Mouse (Mus musculus) forebrain, embryonic 11.5 days (tissue): ENCODE measurements around the gene Rack1. TPM values are rescaled to one million over a fixed set of nuclear protein-coding genes. Genes with fewer than 3 reads are reported as not detected.

Experiments
- ATAC-seq: fragments of 200-750 bp; cut with Nextera tagmentation; replicated peaks from 2 replicates; pipeline ENCODE4 v1.8.0; 2017; ENCODE audit warnings: moderate TSS enrichment; ENCODE audit not compliant: low FRiP score
- DNase-seq: peaks from one replicate; pipeline ENCODE4 v3.0.0-alpha.2; 2017; ENCODE audit warnings: low spot score
- H3K27ac ChIP-seq: fragments of 300-500 bp; sonication (generic); 2 replicates; pipeline ENCODE4 v1.5.1; 2014; ENCODE audit warnings: low read depth, low read length
- H3K27me3 ChIP-seq: fragments of 300-500 bp; sonication (generic); 2 replicates; pipeline ENCODE4 v1.6.1; 2014; ENCODE audit warnings: mild to moderate bottlenecking, low read length, mixed read lengths; ENCODE audit not compliant: control insufficient read depth, insufficient read depth
- H3K36me3 ChIP-seq: fragments of 300-500 bp; sonication (generic); 2 replicates; pipeline ENCODE4 v1.6.1; 2014; ENCODE audit warnings: mild to moderate bottlenecking, low read length, moderate library complexity, mixed read lengths; ENCODE audit not compliant: control insufficient read depth, insufficient read depth
- H3K4me1 ChIP-seq: fragments of 300-500 bp; sonication (generic); replicated peaks from 2 replicates; pipeline ENCODE4 v1.6.1; 2014; ENCODE audit warnings: low read length, mixed read lengths; ENCODE audit not compliant: control insufficient read depth, insufficient read depth
- H3K4me2 ChIP-seq: fragments of 300-500 bp; sonication (generic); 2 replicates; pipeline ENCODE4 v1.6.1; 2014; ENCODE audit warnings: low read depth, mild to moderate bottlenecking, low read length, moderate library complexity, mixed read lengths; ENCODE audit not compliant: severe bottlenecking
- H3K4me3 ChIP-seq: fragments of 300-500 bp; sonication (generic); 2 replicates; pipeline ENCODE4 v1.5.1; 2014; ENCODE audit warnings: low read depth, low read length
- H3K9ac ChIP-seq: fragments of 300-500 bp; sonication (generic); 2 replicates; pipeline ENCODE4 v1.6.1; 2014; ENCODE audit warnings: low read length
- H3K9me3 ChIP-seq: fragments of 300-500 bp; sonication (generic); 2 replicates; pipeline ENCODE4 v1.6.1; 2016; ENCODE audit warnings: low read length, mixed read lengths; ENCODE audit not compliant: control insufficient read depth
- WGBS: fragments of 180-500 bp; shearing (Covaris S2); extraction: QIAGEN DNeasy Blood & Tissue Kit; methylation state at CpG from one replicate; pipeline ENCODE4 v1.1.7; 2014; 5-methylcytosine and 5-hydroxymethylcytosine counted together
- polyA plus RNA-seq: library from polyadenylated mRNA; unstranded; fragments of >200 nt; fragmentation: Nextera tagmentation; extraction: Ambion mirVana; gene quantifications from 2 replicates; pipeline ENCODE4 v1.2.1, GENCODE M21; 2014

Rack1 gene
- polyA plus RNA-seq, 1 experiment from 2014 or later: 653 TPM

GRCm38 (mm10) chr11:48837310-48838180, 37.4 kb downstream of the Rack1 start:
- ATAC-seq: peak; percentile 34
- Histone ChIP-seq H3K9ac (peak overlapping the region; percentile 70), H3K9me3 (no peaks in the 10 kb centered on the region), H3K4me1 (peaks cover 2% of the 10 kb centered on the region; the same call in 1 of the 2 replicates), H3K27me3 (peaks cover 6% of the 10 kb centered on the region; the same call in 1 of the 2 replicates), H3K36me3 (no peaks in the 10 kb centered on the region), H3K27ac (no peak overlapping the region), H3K4me3 (peak overlapping the region; percentile 75), H3K4me2 (peak overlapping the region; percentile 77)
- under 1% methylated on average over 77 of the region's 77 CpGs for WGBS
- DNase-seq: peak; percentile 78

DNA sequence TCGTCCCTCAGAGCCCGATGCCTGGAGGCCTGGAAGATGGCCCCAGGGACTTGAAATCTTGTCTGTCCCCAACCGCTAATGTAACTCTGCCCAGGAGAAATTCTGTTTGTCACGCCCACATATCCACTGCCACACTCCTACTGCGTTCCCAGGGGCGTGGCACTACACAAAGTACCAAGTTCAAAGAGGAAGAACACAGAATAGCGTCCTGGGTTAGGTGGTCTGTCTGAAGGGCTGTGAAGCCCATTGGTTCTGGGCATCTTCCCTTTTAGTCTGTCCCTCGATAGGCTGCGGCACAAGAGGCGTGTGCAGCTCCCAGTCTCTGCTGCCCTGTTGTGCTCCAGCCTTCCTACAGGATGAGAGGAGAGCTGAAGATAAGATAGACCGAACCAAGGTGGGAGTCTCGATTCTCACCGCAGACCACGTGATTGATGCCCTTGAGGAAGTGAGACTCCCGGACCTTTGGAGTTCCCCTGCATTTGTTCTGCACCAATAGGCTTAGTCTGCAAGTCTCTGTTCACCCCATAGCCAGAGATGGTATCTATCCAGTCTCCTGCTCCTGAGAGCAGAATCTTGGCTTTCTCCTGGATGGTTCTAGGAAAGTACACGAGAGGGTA, 38.2 kb downstream of the Rack1 start:
- Histone ChIP-seq H3K4me2 (peak overlapping the region; percentile 77), H3K4me3 (peak overlapping the region; percentile 75), H3K4me1 (peaks cover 2% of the 10 kb centered on the region; the same call in 1 of the 2 replicates), H3K9me3 (no peaks in the 10 kb centered on the region), H3K36me3 (no peaks in the 10 kb centered on the region), H3K27ac (no peak overlapping the region), H3K9ac (peak overlapping the region; percentile 70; the same call in 1 of the 2 replicates), H3K27me3 (peaks cover 6% of the 10 kb centered on the region; the same call in 1 of the 2 replicates)
- ATAC-seq (0 out of 2 replicates have a peak, but pooled peaks have one; percentile 10), DNase-seq (no peak)
- 3% methylated on average over 16 of the region's 16 CpGs for WGBS

DNA sequence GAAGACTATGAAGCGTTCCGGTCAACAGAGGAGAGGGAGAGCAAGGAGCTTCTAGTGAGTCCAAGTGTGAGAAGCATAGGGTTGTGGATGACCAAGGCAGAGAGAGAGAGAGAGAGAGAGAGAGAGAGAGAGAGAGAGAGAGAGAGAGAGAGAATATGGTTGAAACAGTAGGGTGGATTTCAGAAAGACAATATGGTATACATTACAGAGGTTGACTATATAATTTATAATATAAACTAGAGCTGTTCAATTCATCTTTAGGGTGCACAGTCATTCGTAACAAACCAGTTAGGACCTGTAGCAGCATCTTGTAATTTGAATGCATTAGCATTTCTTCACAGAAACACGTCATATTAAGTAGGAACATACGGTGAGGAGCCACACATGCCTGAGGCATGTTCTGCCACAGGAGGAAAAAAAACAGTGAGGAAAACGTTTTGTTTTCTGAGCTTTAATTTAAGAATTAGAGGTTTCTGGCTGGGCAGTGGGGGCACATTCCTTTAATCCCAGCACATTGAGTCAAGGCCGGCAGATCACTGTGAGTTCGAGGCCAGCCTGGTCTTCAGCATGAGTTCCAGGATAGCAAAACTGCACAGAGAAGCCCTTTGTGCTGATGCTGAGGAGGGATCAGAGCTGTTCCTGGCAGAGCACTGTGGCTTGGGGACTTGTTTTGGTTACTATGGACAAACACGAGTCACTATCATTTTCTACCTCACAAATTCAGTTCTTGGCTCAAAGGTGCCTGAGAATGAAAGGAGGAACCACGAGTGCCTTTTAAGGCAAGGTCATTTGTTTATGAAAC, 38.9 kb downstream of the Rack1 start:
- Histone ChIP-seq H3K4me1 (peaks cover 2% of the 10 kb centered on the region; the same call in 1 of the 2 replicates), H3K36me3 (no peaks in the 10 kb centered on the region), H3K27ac (no peak overlapping the region), H3K4me3 (peak overlapping the region; percentile 75), H3K4me2 (peak overlapping the region; percentile 77; the same call in 1 of the 2 replicates), H3K27me3 (peaks cover 6% of the 10 kb centered on the region; the same call in 1 of the 2 replicates), H3K9me3 (no peaks in the 10 kb centered on the region), H3K9ac (no peak overlapping the region)
- 71% methylated on average over 10 of the region's 10 CpGs for WGBS
- DNase-seq: no peak
- ATAC-seq: no peak

GRCm38 (mm10) chr11:48840805-48841204, 40.7 kb downstream of the Rack1 start:
- DNase-seq (no peak), ATAC-seq (no peak)
- H3K4me3 ChIP-seq: no peak overlapping the region
- no peaks in the 10 kb centered on the region for H3K36me3 ChIP-seq
- no peak overlapping the region for H3K9ac ChIP-seq
- no peaks in the 10 kb centered on the region for H3K9me3 ChIP-seq
- no peak overlapping the region for H3K27ac ChIP-seq
- peaks cover 6% of the 10 kb centered on the region; the same call in 1 of the 2 replicates for H3K27me3 ChIP-seq
- no peak overlapping the region for H3K4me2 ChIP-seq
- H3K4me1 ChIP-seq: peaks cover 2% of the 10 kb centered on the region; the same call in 1 of the 2 replicates

GRCm38 (mm10) chr11:48841213-48841612, 41.1 kb downstream of the Rack1 start:
- Histone ChIP-seq H3K4me3 (no peak overlapping the region), H3K36me3 (no peaks in the 10 kb centered on the region), H3K4me1 (peaks cover 2% of the 10 kb centered on the region; the same call in 1 of the 2 replicates), H3K4me2 (no peak overlapping the region), H3K27ac (no peak overlapping the region), H3K9ac (no peak overlapping the region), H3K27me3 (peaks cover 6% of the 10 kb centered on the region; the same call in 1 of the 2 replicates), H3K9me3 (no peaks in the 10 kb centered on the region)
- WGBS: 91% methylated on average over 5 of the region's 5 CpGs
- no peak for DNase-seq
- no peak for ATAC-seq

GRCm38 (mm10) chr11:48842378-48842792, 42.3 kb downstream of the Rack1 start:
- WGBS: 85% methylated on average over 4 of the region's 4 CpGs
- H3K27me3 ChIP-seq: no peaks in the 10 kb centered on the region
- no peaks in the 10 kb centered on the region for H3K36me3 ChIP-seq
- H3K27ac ChIP-seq: no peak overlapping the region
- DNase-seq: no peak
- H3K4me3 ChIP-seq: no peak overlapping the region
- no peaks in the 10 kb centered on the region; the same call in 1 of the 2 replicates for H3K4me1 ChIP-seq
- no peak overlapping the region for H3K9ac ChIP-seq
- H3K9me3 ChIP-seq: no peaks in the 10 kb centered on the region
- no peak for ATAC-seq
- no peak overlapping the region for H3K4me2 ChIP-seq

DNA sequence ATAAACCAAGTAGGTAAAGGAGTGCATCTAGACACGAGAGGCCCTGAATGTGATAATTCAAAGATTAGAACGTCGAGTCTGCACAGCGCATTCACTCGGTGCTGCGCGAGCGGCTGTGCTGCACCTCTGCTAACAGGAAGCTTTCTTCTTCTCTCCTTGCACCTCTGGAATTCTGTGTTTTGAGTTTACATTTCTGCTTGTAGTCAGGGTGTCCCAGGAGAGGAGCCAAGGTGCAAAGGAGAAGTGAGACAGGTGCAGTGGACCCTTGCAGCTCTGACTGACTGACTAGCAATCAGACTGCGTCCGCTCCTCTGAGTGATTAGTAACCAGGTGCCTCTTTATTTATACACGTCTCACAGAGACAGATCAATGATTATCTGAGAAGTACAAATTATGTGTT, 43.1 kb downstream of the Rack1 start:
- DNase-seq (no peak), ATAC-seq (no peak)
- H3K4me1 ChIP-seq: no peaks in the 10 kb centered on the region; the same call in 1 of the 2 replicates
- WGBS: 84% methylated on average over 11 of the region's 11 CpGs
- no peak overlapping the region for H3K9ac ChIP-seq
- no peak overlapping the region for H3K4me3 ChIP-seq
- no peaks in the 10 kb centered on the region for H3K36me3 ChIP-seq
- H3K27me3 ChIP-seq: no peaks in the 10 kb centered on the region
- no peak overlapping the region for H3K4me2 ChIP-seq
- no peaks in the 10 kb centered on the region for H3K9me3 ChIP-seq
- no peak overlapping the region for H3K27ac ChIP-seq

GRCm38 (mm10) chr11:48844309-48844708, 44.2 kb downstream of the Rack1 start:
- H3K9me3 ChIP-seq: no peaks in the 10 kb centered on the region
- no peaks in the 10 kb centered on the region for H3K27me3 ChIP-seq
- H3K27ac ChIP-seq: no peak overlapping the region
- ATAC-seq: no peak
- DNase-seq: no peak
- H3K36me3 ChIP-seq: no peaks in the 10 kb centered on the region
- H3K4me1 ChIP-seq: no peaks in the 10 kb centered on the region
- H3K4me3 ChIP-seq: no peak overlapping the region
- H3K4me2 ChIP-seq: no peak overlapping the region
- 73% methylated on average over 6 of the region's 6 CpGs for WGBS
- no peak overlapping the region for H3K9ac ChIP-seq
